Mouse (Mus musculus): ENCODE data around the gene Utp14a.

Utp14a gene

GRCm38 (mm10) chrX:48311727-48312126, 55.1 kb downstream of the Utp14a start:
- no peak for DNase-seq (ENCODE audit: low spot score)

- peak; percentile 71 for DNase-seq (ENCODE audit: low spot score)
Measured at GRCm38 (mm10) chrX:48314530-48315079, 57.9 kb downstream of the Utp14a start.

- DNase-seq (ENCODE audit: low spot score): no peak
Measured at GRCm38 (mm10) chrX:48317444-48317843, 60.8 kb downstream of the Utp14a start.

- no peak for DNase-seq (ENCODE audit: low spot score)
Measured at GRCm38 (mm10) chrX:48318194-48318593, 61.5 kb downstream of the Utp14a start.

Measured in retina, embryonic 14.5 days (tissue).